8 mouse cellular contexts compared by ENCODE assay signal in the genomic region with DNA sequence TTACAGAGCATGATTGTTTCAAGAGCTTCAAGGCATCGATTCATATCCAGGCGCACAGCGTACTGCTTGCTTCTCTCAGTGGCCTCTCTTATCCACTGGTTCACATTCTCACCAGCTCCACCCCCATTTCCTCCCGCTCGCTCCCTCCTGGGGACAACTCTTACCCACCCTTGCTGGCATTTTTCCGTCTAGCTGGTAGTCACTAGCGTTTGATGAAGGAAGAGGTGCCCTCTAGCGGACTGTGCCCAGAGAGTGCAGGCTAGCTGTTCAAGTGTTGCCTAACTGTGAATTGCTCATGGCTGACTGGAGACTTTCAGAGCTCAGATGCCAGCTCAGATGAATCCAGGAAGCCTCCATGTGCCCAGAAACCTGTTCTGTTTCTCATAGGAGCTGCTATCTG.
DNase-seq lines count a peak whose midpoint lies in the region; ATAC-seq and TF ChIP-seq lines count a peak whose summit lies in the region.

No protein-coding gene starts in this region.

- H3K4me1 ChIP-seq in heart, embryonic 14.5 days (ENCODE audit: control insufficient read depth in 2 of 2, insufficient read depth in 2 of 2, low read length in 2 of 2): peaks cover 0 to 4% of the 10 kb centered on the region in 2 experiments; a peak in 2 of 4 replicates
- peaks cover 4 to 15% of the 10 kb centered on the region in 2 experiments for H3K4me1 ChIP-seq in liver, embryonic 14.5 days (replicated peaks; ENCODE audit: control insufficient read depth in 2 of 2, insufficient read depth in 2 of 2, low read length in 1 of 2)
- H3K4me1 ChIP-seq in neural tube, embryonic 12.5 days: peaks cover 32% of the 10 kb centered on the region

- DNase-seq in CD4-positive helper T cell, adult 2 months (ENCODE audit: low read depth, low spot score): peak; percentile 79
- DNase-seq in brain, adult 2 months (ENCODE audit: low read depth, low spot score): peak; percentile 97
- DNase-seq in fibroblast of lung, adult 2 months (ENCODE audit: low read depth): peak; percentile 64
- peak; percentile 79 for DNase-seq in kidney, postnatal 14 days
- DNase-seq in liver, embryonic 14.5 days (ENCODE audit: low read depth in 3 of 3, low spot score in 3 of 3): peak; percentile 64 to 68 (median 66)
- peak; percentile 54 for DNase-seq in testis, postnatal 14 days (ENCODE audit: low spot score)

- H3K9me3 ChIP-seq in heart, embryonic 14.5 days (ENCODE audit: control insufficient read depth, low read length): 0 out of 2 replicates have a peak, but pooled peaks cover 2% of the 10 kb centered on the region
- H3K9me3 ChIP-seq in liver, embryonic 14.5 days (ENCODE audit: control insufficient read depth, low read length): no peaks in the 10 kb centered on the region; the same call in 1 of the 2 replicates
- no peaks in the 10 kb centered on the region for H3K9me3 ChIP-seq in neural tube, embryonic 12.5 days

- H3K36me3 ChIP-seq in heart, embryonic 14.5 days (ENCODE audit: control insufficient read depth, insufficient read depth, low read length): no peaks in the 10 kb centered on the region
- H3K36me3 ChIP-seq in liver, embryonic 14.5 days (replicated peaks; ENCODE audit: control insufficient read depth, insufficient read depth, low read depth): no peaks in the 10 kb centered on the region
- no peaks in the 10 kb centered on the region for H3K36me3 ChIP-seq in neural tube, embryonic 12.5 days

- H3K4me2 ChIP-seq in heart, embryonic 14.5 days (ENCODE audit: low read length): peak overlapping the region; percentile 42
- no peak overlapping the region for H3K4me2 ChIP-seq in liver, embryonic 14.5 days (ENCODE audit: low read depth)
- peak overlapping the region; percentile 6; the same call in 1 of the 2 replicates for H3K4me2 ChIP-seq in neural tube, embryonic 12.5 days (replicated peaks)

- no peak overlapping the region for H3K9ac ChIP-seq in heart, embryonic 14.5 days (ENCODE audit: low read length)
- H3K9ac ChIP-seq in liver, embryonic 14.5 days (replicated peaks): no peak overlapping the region
- H3K9ac ChIP-seq in neural tube, embryonic 12.5 days: no peak overlapping the region

- WGBS in heart, embryonic 14.5 days: under 1% methylated on average over 8 of the region's 8 CpGs
- 3% methylated on average over 8 of the region's 8 CpGs for WGBS in liver, embryonic 14.5 days (ENCODE audit: insufficient replicate concordance)
- WGBS in neural tube, embryonic 12.5 days: 8% methylated on average over 8 of the region's 8 CpGs

- ATAC-seq in heart, embryonic 14.5 days (ENCODE audit: insufficient number of reproducible peaks, insufficient read depth, low FRiP score, low read depth): peak; percentile 56
- peak; percentile 79 for ATAC-seq in liver, embryonic 14.5 days (ENCODE audit: insufficient read depth)
- peak; percentile 63; the same call in 1 of the 2 replicates for ATAC-seq in neural tube, embryonic 12.5 days (ENCODE audit: low FRiP score, low read depth)

- TF ChIP-seq CTCF in liver, embryonic 14.5 days (IDR thresholded peaks at IDR 0.05; ENCODE audit: low read depth): peak; percentile 83

- no peak for TF ChIP-seq EP300 in liver, embryonic 14.5 days (IDR thresholded peaks at IDR 0.05; ENCODE audit: low read depth)

- no peak overlapping the region for H3K27ac ChIP-seq in heart, embryonic 14.5 days (replicated peaks in 1 of 2; ENCODE audit: control insufficient read depth in 1 of 2, insufficient read depth in 1 of 2, low read depth in 2 of 2, low read length in 2 of 2)
- H3K27ac ChIP-seq in liver, embryonic 14.5 days: no peak overlapping the region
- H3K27ac ChIP-seq in neural tube, embryonic 12.5 days: no peak overlapping the region

- no peak overlapping the region for H3K4me3 ChIP-seq in heart, embryonic 14.5 days (ENCODE audit: control insufficient read depth in 1 of 2, insufficient read depth in 1 of 2, low read depth in 1 of 2, low read length in 2 of 2)
- no peak overlapping the region for H3K4me3 ChIP-seq in liver, embryonic 14.5 days (ENCODE audit: insufficient read depth in 1 of 2, low read depth in 2 of 2, low read length in 2 of 2)
- H3K4me3 ChIP-seq in neural tube, embryonic 12.5 days: no peak overlapping the region

- H3K27me3 ChIP-seq in heart, embryonic 14.5 days (ENCODE audit: control insufficient read depth, insufficient read depth, low read length): peaks cover 7% of the 10 kb centered on the region; the same call in 1 of the 2 replicates
- H3K27me3 ChIP-seq in liver, embryonic 14.5 days (ENCODE audit: control insufficient read depth, insufficient read depth, low read length): no peaks in the 10 kb centered on the region
- no peaks in the 10 kb centered on the region for H3K27me3 ChIP-seq in neural tube, embryonic 12.5 days (replicated peaks)
